Comparison of ENCODE assay signal across 9 mouse cellular contexts in genomic region chr13:64903585-64904208, GRCm38 (mm10). TPM values are rescaled to one million over a fixed set of nuclear protein-coding genes. Genes with fewer than 3 reads are reported as not detected.
DNase-seq lines count a peak whose midpoint lies in the region; ATAC-seq lines count a peak whose summit lies in the region.
"Had no signal": no experiment of that assay in that cellular context is flagged by ENCODE, and none has a peak within 500 bp of the region (broad histone marks: within the 10 kb centered on the region; RNA-seq: fewer than 3 reads in every experiment).

TSS of gene Cntnap3 (minus strand) at chr13:64903955.

- intact Hi-C loops in left cerebral cortex, postnatal 36 days (cut with DNase I) = loop anchor here (2.0 to 10.0 kb wide), 2 partner anchors 455 to 589 kb away; partner anchors contain the start of gene Aaed1

- no peak within 1 kb of the TSS for H3K9ac ChIP-seq in heart, embryonic 15.5 days
- H3K9ac ChIP-seq in hindbrain, embryonic 16.5 days (ENCODE audit: low read depth, low read length) = peak within 1 kb of the TSS; percentile 61
- H3K9ac ChIP-seq in neural tube, embryonic 15.5 days (replicated peaks) = peak within 1 kb of the TSS; percentile 38; the same call in 1 of the 2 replicates

- no peaks in the 10 kb centered on the region for H3K27me3 ChIP-seq in heart, embryonic 15.5 days
- H3K27me3 ChIP-seq in hindbrain, embryonic 16.5 days (replicated peaks; ENCODE audit: control insufficient read depth, insufficient read depth, low read length) = no peaks in the 10 kb centered on the region
- H3K27me3 ChIP-seq in neural tube, embryonic 15.5 days (replicated peaks) = no peaks in the 10 kb centered on the region

- no peak within 1 kb of the TSS for H3K4me3 ChIP-seq in heart, embryonic 15.5 days
- peak within 1 kb of the TSS; percentile 39 for H3K4me3 ChIP-seq in hindbrain, embryonic 16.5 days (ENCODE audit: low read length)
- H3K4me3 ChIP-seq in neural tube, embryonic 15.5 days (replicated peaks) = peak within 1 kb of the TSS; percentile 28

- H3K4me2 ChIP-seq in heart, embryonic 15.5 days = peak within 1 kb of the TSS; percentile 30
- peak within 1 kb of the TSS; percentile 67 for H3K4me2 ChIP-seq in hindbrain, embryonic 16.5 days (ENCODE audit: low read length)
- peak within 1 kb of the TSS; percentile 54 for H3K4me2 ChIP-seq in neural tube, embryonic 15.5 days

- no peaks in the 10 kb centered on the region for H3K36me3 ChIP-seq in heart, embryonic 15.5 days
- no peaks in the 10 kb centered on the region for H3K36me3 ChIP-seq in hindbrain, embryonic 16.5 days (ENCODE audit: control insufficient read depth, insufficient read depth, low read length)
- no peaks in the 10 kb centered on the region for H3K36me3 ChIP-seq in neural tube, embryonic 15.5 days

- DNase-seq in heart, adult 11 months = no peak
- peak; percentile 53 for DNase-seq in embryo, embryonic 9.5 days (ENCODE audit: extremely low spot score)
- peak; percentile 18 to 46 for DNase-seq in left cerebral cortex, postnatal 36 days (ENCODE audit: low spot score in 2 of 2)
- no peak for DNase-seq in B cell, adult 2 months
- no peak for DNase-seq in cerebellum, postnatal 36 days

- WGBS in heart, embryonic 15.5 days = 12% methylated on average over 16 of the region's 16 CpGs
- WGBS in hindbrain, embryonic 16.5 days = 5% methylated on average over 16 of the region's 16 CpGs
- WGBS in neural tube, embryonic 15.5 days = 10% methylated on average over 16 of the region's 16 CpGs

- H3K4me1 ChIP-seq in heart, embryonic 15.5 days (replicated peaks) = no peaks in the 10 kb centered on the region
- H3K4me1 ChIP-seq in hindbrain, embryonic 16.5 days (ENCODE audit: control insufficient read depth, insufficient read depth, low read depth, low read length) = no peaks in the 10 kb centered on the region
- 0 out of 2 replicates have a peak, but pooled peaks cover 2% of the 10 kb centered on the region for H3K4me1 ChIP-seq in neural tube, embryonic 15.5 days

- ATAC-seq in heart, embryonic 15.5 days (replicated peaks; ENCODE audit: insufficient number of reproducible peaks, insufficient read depth, low FRiP score, low read depth) = no peak
- peak; percentile 100 for ATAC-seq in hindbrain, embryonic 16.5 days
- ATAC-seq in neural tube, embryonic 15.5 days (ENCODE audit: low FRiP score) = peak; percentile 97

- no peak within 1 kb of the TSS for H3K27ac ChIP-seq in heart, embryonic 15.5 days
- no peak within 1 kb of the TSS for H3K27ac ChIP-seq in hindbrain, embryonic 16.5 days (ENCODE audit: low read depth, low read length)
- H3K27ac ChIP-seq in neural tube, embryonic 15.5 days (replicated peaks) = no peak within 1 kb of the TSS

- no peaks in the 10 kb centered on the region for H3K9me3 ChIP-seq in heart, embryonic 15.5 days (replicated peaks)
- 0 out of 2 replicates have a peak, but pooled peaks cover 2% of the 10 kb centered on the region for H3K9me3 ChIP-seq in hindbrain, embryonic 16.5 days (ENCODE audit: control insufficient read depth, low read length)
- no peaks in the 10 kb centered on the region for H3K9me3 ChIP-seq in neural tube, embryonic 15.5 days (replicated peaks)

RNA-seq across cellular contexts. Expression of gene Cntnap3, which starts in this region (rescaled TPM):
- 0.03 and 0.04 TPM in 2 replicates for polyA plus RNA-seq in heart, embryonic 15.5 days (2015; fragmentation: Nextera tagmentation; extraction: Ambion mirVana)
- polyA plus RNA-seq in hindbrain, embryonic 16.5 days (2015; fragmentation: Nextera tagmentation; extraction: Ambion mirVana) = 0.98 and 1.2 TPM in 2 replicates
- 1 to 10 TPM; 4.9 to 6.0 TPM for total RNA-seq in left cerebral cortex, postnatal 36 days (2021)
- 1.1 and 1.3 TPM in 2 replicates for polyA plus RNA-seq in neural tube, embryonic 15.5 days (2015; fragmentation: Nextera tagmentation; extraction: Ambion mirVana)
- total RNA-seq: MEL had no signal

Comparison
In these comparisons a context has a peak if more than half of its experiments do, and no peak if none do; other contexts are left out.
1. DNase-seq: peak in embryo, embryonic 9.5 days (single experiment) and left cerebral cortex, postnatal 36 days (2 of 2); none in heart, adult 11 months (single experiment), B cell, adult 2 months (0 of 2) and cerebellum, postnatal 36 days (0 of 2).
2. Peak in every context shown above with its lines, with median percentiles within 50 percentile points of each other: H3K4me2 ChIP-seq.